Mouse (Mus musculus) stomach, adult 2 months (tissue): ENCODE measurements around the gene Zfp687. TPM values are rescaled to one million over a fixed set of nuclear protein-coding genes. Genes with fewer than 3 reads are reported as not detected.

Experiments used
- polyA plus RNA-seq: library from polyadenylated mRNA; depleted of rRNA; stranded (reverse); fragments of >200 nt; gene quantifications from 2 replicates; pipeline ENCODE4 v1.2.3, GENCODE M21; 2012; rRNA removed

The Zfp687 gene
- 10.5 and 12.5 TPM in 2 replicates for polyA plus RNA-seq

DNA sequence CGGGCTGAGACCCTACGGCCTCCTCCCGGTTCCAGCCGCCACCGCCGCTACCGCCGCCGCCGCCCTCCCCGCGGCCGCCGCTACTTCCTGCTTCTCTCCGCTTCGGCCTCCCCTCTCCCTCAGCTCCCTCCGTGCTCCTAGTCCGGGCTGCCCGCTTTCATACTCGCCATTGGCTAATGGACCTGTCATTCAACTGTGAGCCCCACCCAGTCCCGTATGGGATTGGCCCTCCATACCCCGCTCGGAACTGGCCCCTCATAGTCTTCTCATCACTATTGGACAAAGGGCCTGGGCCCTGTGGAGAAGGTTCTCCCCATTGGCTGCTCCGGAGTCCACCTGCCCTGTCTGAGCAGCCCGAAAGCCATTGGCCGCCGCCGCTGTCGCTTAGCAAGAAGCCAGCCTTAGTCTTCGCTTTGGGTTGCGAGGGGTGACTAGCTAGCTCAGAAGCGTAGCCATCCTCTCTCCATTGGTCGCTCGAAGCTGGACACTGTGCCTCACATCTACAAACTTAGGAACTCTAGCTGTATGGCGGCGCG lies at the start of gene Zfp687:
Zfp687 (minus strand) TSS at position 112 of the 536 bp plus-strand sequence.

DNA sequence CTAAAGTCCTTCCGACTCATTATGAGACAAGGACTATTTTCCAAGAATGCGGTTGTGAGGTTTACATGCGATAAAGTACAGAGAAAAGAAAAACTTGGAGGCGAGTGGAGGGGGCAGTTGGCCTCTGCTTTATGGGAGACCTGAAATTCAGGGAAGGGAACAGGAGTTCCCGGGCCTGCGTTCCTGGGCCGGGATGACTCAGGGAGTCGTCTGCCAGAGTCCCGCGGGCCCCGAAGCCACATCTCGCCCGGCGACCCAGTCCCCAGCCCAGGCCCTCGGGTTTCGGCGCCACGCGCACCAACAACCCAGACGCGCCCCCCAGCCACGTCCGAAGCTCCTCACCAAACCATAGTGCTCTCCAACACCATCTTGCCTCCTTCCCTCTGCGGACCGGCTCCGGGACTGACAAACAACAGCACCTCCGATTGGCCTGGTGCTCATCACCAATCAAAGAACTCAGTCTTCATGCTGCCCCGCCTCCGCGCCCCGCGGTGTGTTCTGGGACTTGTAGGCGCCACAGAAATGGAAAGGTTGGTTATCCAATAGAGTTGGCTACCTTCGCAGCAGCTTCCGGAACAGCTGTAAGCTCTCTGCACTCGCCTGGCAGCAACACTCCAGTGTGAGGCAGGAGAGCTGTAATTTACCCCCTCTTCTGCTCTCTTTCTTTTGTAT lies 27.1 kb upstream of the Zfp687 start, which contains the start of gene Psmd4:
Psmd4 (minus strand) TSS at position 449 of the 672 bp plus-strand sequence.

DNA sequence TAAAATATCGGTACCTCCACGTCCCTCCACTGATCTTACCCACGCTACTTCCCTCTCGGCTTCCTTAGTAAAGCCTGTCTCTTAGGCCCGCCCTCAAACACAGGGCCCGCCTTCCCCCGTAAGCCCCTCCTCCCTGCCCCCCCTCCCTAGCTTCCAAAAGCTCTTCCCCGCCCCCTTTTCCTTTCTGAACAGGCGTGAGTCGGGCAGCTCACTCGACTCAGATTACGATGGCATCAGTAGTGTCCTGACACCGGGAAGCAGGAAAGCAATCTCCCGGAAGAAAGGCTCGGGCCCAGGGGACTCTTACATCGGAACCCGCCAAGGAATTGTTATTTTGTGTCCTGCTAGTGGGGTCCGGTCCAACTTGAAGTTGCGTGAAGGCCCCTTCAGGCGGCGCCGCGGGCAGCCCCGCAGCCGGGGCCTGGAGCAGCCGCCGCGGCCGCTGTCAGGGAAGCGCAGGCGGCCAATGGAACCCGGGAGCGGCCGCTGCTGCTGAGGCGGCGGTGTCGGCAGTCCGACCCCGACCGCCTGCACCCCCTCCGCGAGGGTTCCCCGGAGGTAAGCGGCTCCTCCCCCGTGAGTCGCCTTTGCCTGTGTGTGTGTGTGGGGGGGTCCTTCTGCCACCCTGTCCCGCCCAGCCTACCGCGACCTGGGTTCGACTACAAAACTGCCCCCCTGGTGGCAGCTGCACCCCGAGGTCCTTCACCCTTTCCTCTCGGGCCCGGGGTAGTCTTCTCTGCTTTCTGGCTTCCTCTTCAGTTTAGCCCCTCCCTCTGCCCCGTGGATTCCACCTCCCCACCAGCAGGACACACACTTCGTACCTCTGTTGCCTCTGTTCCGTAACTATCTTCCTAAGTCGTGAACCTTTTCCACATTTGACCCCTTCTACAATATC lies 40.5 kb downstream of the Zfp687 start, which contains the start of gene Pi4kb:
Pi4kb (plus strand) TSS at position 204 of the 895 bp plus-strand sequence.

Other genes with a start within 250 kb of the Zfp687 start
- gene Cgn, start 229.0 kb downstream of the Zfp687 start, polyA plus RNA-seq = 4.8 and 5.6 TPM in 2 replicates
- gene Pogz, start 177.9 kb downstream of the Zfp687 start, polyA plus RNA-seq = 6.1 and 6.5 TPM in 2 replicates
- 83.0 and 143 TPM in 2 replicates for gene Psmb4, start 128.5 kb downstream of the Zfp687 start, polyA plus RNA-seq
- 49.6 and 61.7 TPM in 2 replicates for gene Selenbp1, start 82.4 kb downstream of the Zfp687 start, polyA plus RNA-seq
- 4.1 and 4.3 TPM in 2 replicates for gene Rfx5, start 61.4 kb downstream of the Zfp687 start, polyA plus RNA-seq
- gene Pi4kb, start 40.7 kb downstream of the Zfp687 start, polyA plus RNA-seq = 8.6 and 9.2 TPM in 2 replicates
- 44.5 and 46.3 TPM in 2 replicates for gene Psmd4, start 27.2 kb upstream of the Zfp687 start, polyA plus RNA-seq
- gene Pip5k1a, start 91.5 kb upstream of the Zfp687 start, polyA plus RNA-seq = 6.3 and 7.3 TPM in 2 replicates
- gene Vps72, start 95.6 kb upstream of the Zfp687 start, polyA plus RNA-seq = 31.7 and 34.4 TPM in 2 replicates
- gene Tmod4, start 109.0 kb upstream of the Zfp687 start, polyA plus RNA-seq = 0.68 and 1.2 TPM in 2 replicates
- 10.4 and 15.6 TPM in 2 replicates for gene Scnm1, start 118.6 kb upstream of the Zfp687 start, polyA plus RNA-seq
- 2.4 and 2.5 TPM in 2 replicates for gene Lysmd1, start 118.6 kb upstream of the Zfp687 start, polyA plus RNA-seq
- gene Tnfaip8l2, start 126.9 kb upstream of the Zfp687 start, polyA plus RNA-seq = 1.6 and 5.7 TPM in 2 replicates
- 4.5 and 6.8 TPM in 2 replicates for gene Sema6c, start 145.0 kb upstream of the Zfp687 start, polyA plus RNA-seq
- 1.8 and 2.6 TPM in 2 replicates for gene Gabpb2, start 202.5 kb upstream of the Zfp687 start, polyA plus RNA-seq
- gene Cdc42se1, start 213.3 kb upstream of the Zfp687 start, polyA plus RNA-seq = 33.6 and 48.9 TPM in 2 replicates
- gene Mllt11, start 216.7 kb upstream of the Zfp687 start, polyA plus RNA-seq = 5.1 and 6.1 TPM in 2 replicates
- 0.43 and 0.90 TPM in 2 replicates for gene Gm128, start 226.2 kb upstream of the Zfp687 start, polyA plus RNA-seq
- 7.9 and 8.0 TPM in 2 replicates for gene Bnipl, start 235.7 kb upstream of the Zfp687 start, polyA plus RNA-seq